Mouse (Mus musculus): ENCODE measurements around the gene Zfp1. TPM values are rescaled to one million over a fixed set of nuclear protein-coding genes. Genes with fewer than 3 reads are reported as not detected.

Zfp1 gene
- polyA plus RNA-seq, 1 experiment from 2014 or later, result 25.5 TPM

GRCm38 (mm10) chr8:111604986-111605385 is 38.2 kb upstream of the Zfp1 start:
- no peak for ATAC-seq
- Histone ChIP-seq H3K9me3 (ENCODE audit: control insufficient read depth, low read length) (no peaks in the 10 kb centered on the region), H3K4me3 (ENCODE audit: low read length) (no peak overlapping the region), H3K4me2 (ENCODE audit: low read length) (no peak overlapping the region), H3K27me3 (replicated peaks; ENCODE audit: control insufficient read depth, insufficient read depth, low read length) (no peaks in the 10 kb centered on the region), H3K4me1 (ENCODE audit: control insufficient read depth, insufficient read depth, low read depth, low read length) (peaks cover 3% of the 10 kb centered on the region; the same call in 1 of the 2 replicates), H3K36me3 (ENCODE audit: control insufficient read depth, insufficient read depth, low read length) (no peaks in the 10 kb centered on the region), H3K27ac (ENCODE audit: low read depth, low read length) (no peak overlapping the region), H3K9ac (ENCODE audit: low read depth, low read length) (no peak overlapping the region)
- WGBS, result 97% methylated on average over 2 of the region's 2 CpGs

GRCm38 (mm10) chr8:111606961-111607360 is 36.2 kb upstream of the Zfp1 start:
- ATAC-seq, result no peak
- Histone ChIP-seq H3K9me3 (ENCODE audit: control insufficient read depth, low read length) (no peaks in the 10 kb centered on the region), H3K27ac (ENCODE audit: low read depth, low read length) (no peak overlapping the region), H3K4me2 (ENCODE audit: low read length) (no peak overlapping the region), H3K9ac (ENCODE audit: low read depth, low read length) (no peak overlapping the region), H3K4me1 (ENCODE audit: control insufficient read depth, insufficient read depth, low read depth, low read length) (peaks cover under 1% of the 10 kb centered on the region; the same call in 1 of the 2 replicates), H3K4me3 (ENCODE audit: low read length) (no peak overlapping the region), H3K27me3 (replicated peaks; ENCODE audit: control insufficient read depth, insufficient read depth, low read length) (no peaks in the 10 kb centered on the region), H3K36me3 (ENCODE audit: control insufficient read depth, insufficient read depth, low read length) (no peaks in the 10 kb centered on the region)
- WGBS, result 85% methylated on average over 9 of the region's 9 CpGs

- Histone ChIP-seq H3K27ac (ENCODE audit: low read depth, low read length) (no peak overlapping the region), H3K36me3 (ENCODE audit: control insufficient read depth, insufficient read depth, low read length) (no peaks in the 10 kb centered on the region), H3K4me1 (ENCODE audit: control insufficient read depth, insufficient read depth, low read depth, low read length) (no peaks in the 10 kb centered on the region; the same call in 1 of the 2 replicates), H3K9ac (ENCODE audit: low read depth, low read length) (no peak overlapping the region), H3K9me3 (ENCODE audit: control insufficient read depth, low read length) (no peaks in the 10 kb centered on the region), H3K4me2 (ENCODE audit: low read length) (no peak overlapping the region), H3K4me3 (ENCODE audit: low read length) (no peak overlapping the region), H3K27me3 (replicated peaks; ENCODE audit: control insufficient read depth, insufficient read depth, low read length) (no peaks in the 10 kb centered on the region)
- no peak for ATAC-seq
- WGBS, result 93% methylated on average over 7 of the region's 7 CpGs
These were observed 35.8 kb upstream of the Zfp1 start for GRCm38 (mm10) chr8:111607414-111607813.

- H3K9me3 ChIP-seq (ENCODE audit: control insufficient read depth, low read length), result no peaks in the 10 kb centered on the region
- no peaks in the 10 kb centered on the region; the same call in 1 of the 2 replicates for H3K36me3 ChIP-seq (ENCODE audit: control insufficient read depth, insufficient read depth, low read length)
- H3K27ac ChIP-seq (ENCODE audit: low read depth, low read length), result no peak overlapping the region
- no peak overlapping the region for H3K4me2 ChIP-seq (ENCODE audit: low read length)
- no peaks in the 10 kb centered on the region for H3K4me1 ChIP-seq (ENCODE audit: control insufficient read depth, insufficient read depth, low read depth, low read length)
- no peak overlapping the region for H3K9ac ChIP-seq (ENCODE audit: low read depth, low read length)
- no peaks in the 10 kb centered on the region for H3K27me3 ChIP-seq (replicated peaks; ENCODE audit: control insufficient read depth, insufficient read depth, low read length)
- H3K4me3 ChIP-seq (ENCODE audit: low read length), result no peak overlapping the region
- 87% methylated on average over 5 of the region's 5 CpGs for WGBS
- ATAC-seq, result no peak
These were observed 30.0 kb upstream of the Zfp1 start for GRCm38 (mm10) chr8:111613181-111613580.

GRCm38 (mm10) chr8:111614786-111615701 is 28.2 kb upstream of the Zfp1 start:
- H3K4me3 ChIP-seq (ENCODE audit: low read length), result no peak overlapping the region
- no peak overlapping the region for H3K9ac ChIP-seq (ENCODE audit: low read depth, low read length)
- no peaks in the 10 kb centered on the region for H3K27me3 ChIP-seq (replicated peaks; ENCODE audit: control insufficient read depth, insufficient read depth, low read length)
- no peaks in the 10 kb centered on the region for H3K9me3 ChIP-seq (ENCODE audit: control insufficient read depth, low read length)
- H3K4me2 ChIP-seq (ENCODE audit: low read length), result no peak overlapping the region
- no peaks in the 10 kb centered on the region for H3K4me1 ChIP-seq (ENCODE audit: control insufficient read depth, insufficient read depth, low read depth, low read length)
- WGBS, result 91% methylated on average over 6 of the region's 6 CpGs
- H3K36me3 ChIP-seq (ENCODE audit: control insufficient read depth, insufficient read depth, low read length), result peaks cover 2% of the 10 kb centered on the region; the same call in 1 of the 2 replicates
- no peak overlapping the region for H3K27ac ChIP-seq (ENCODE audit: low read depth, low read length)
- ATAC-seq, result no peak

GRCm38 (mm10) chr8:111617812-111618211 is 25.4 kb upstream of the Zfp1 start:
- WGBS, result 54% methylated on average over 6 of the region's 6 CpGs
- H3K9me3 ChIP-seq (ENCODE audit: control insufficient read depth, low read length), result no peaks in the 10 kb centered on the region
- no peak overlapping the region for H3K4me3 ChIP-seq (ENCODE audit: low read length)
- H3K36me3 ChIP-seq (ENCODE audit: control insufficient read depth, insufficient read depth, low read length), result peaks cover 2% of the 10 kb centered on the region; the same call in 1 of the 2 replicates
- H3K4me2 ChIP-seq (ENCODE audit: low read length), result no peak overlapping the region
- no peak overlapping the region for H3K27ac ChIP-seq (ENCODE audit: low read depth, low read length)
- no peak overlapping the region for H3K9ac ChIP-seq (ENCODE audit: low read depth, low read length)
- no peak for ATAC-seq
- H3K4me1 ChIP-seq (ENCODE audit: control insufficient read depth, insufficient read depth, low read depth, low read length), result no peaks in the 10 kb centered on the region
- H3K27me3 ChIP-seq (replicated peaks; ENCODE audit: control insufficient read depth, insufficient read depth, low read length), result no peaks in the 10 kb centered on the region

GRCm38 (mm10) chr8:111618273-111618672 is 24.9 kb upstream of the Zfp1 start:
- no peak for ATAC-seq

GRCm38 (mm10) chr8:111619936-111620335 is 23.3 kb upstream of the Zfp1 start:
- H3K9ac ChIP-seq (ENCODE audit: low read depth, low read length), result no peak overlapping the region
- H3K27ac ChIP-seq (ENCODE audit: low read depth, low read length), result no peak overlapping the region
- H3K4me1 ChIP-seq (ENCODE audit: control insufficient read depth, insufficient read depth, low read depth, low read length), result peaks cover 2% of the 10 kb centered on the region; the same call in 1 of the 2 replicates
- no peaks in the 10 kb centered on the region for H3K27me3 ChIP-seq (replicated peaks; ENCODE audit: control insufficient read depth, insufficient read depth, low read length)
- H3K9me3 ChIP-seq (ENCODE audit: control insufficient read depth, low read length), result no peaks in the 10 kb centered on the region
- H3K4me3 ChIP-seq (ENCODE audit: low read length), result no peak overlapping the region
- ATAC-seq, result no peak
- 86% methylated on average over 1 of the region's 1 CpGs for WGBS
- H3K4me2 ChIP-seq (ENCODE audit: low read length), result no peak overlapping the region
- peaks cover 2% of the 10 kb centered on the region; the same call in 1 of the 2 replicates for H3K36me3 ChIP-seq (ENCODE audit: control insufficient read depth, insufficient read depth, low read length)

More at GRCm38 (mm10) chr8:111618273-111618672, 24.9 kb upstream of the Zfp1 start:
- 95% methylated on average over 4 of the region's 4 CpGs for WGBS
- H3K4me3 ChIP-seq (ENCODE audit: low read length), result no peak overlapping the region
- H3K36me3 ChIP-seq (ENCODE audit: control insufficient read depth, insufficient read depth, low read length), result peaks cover 2% of the 10 kb centered on the region; the same call in 1 of the 2 replicates
- H3K27ac ChIP-seq (ENCODE audit: low read depth, low read length), result no peak overlapping the region
- H3K4me1 ChIP-seq (ENCODE audit: control insufficient read depth, insufficient read depth, low read depth, low read length), result no peaks in the 10 kb centered on the region
- H3K9ac ChIP-seq (ENCODE audit: low read depth, low read length), result no peak overlapping the region
- no peak overlapping the region for H3K4me2 ChIP-seq (ENCODE audit: low read length)
- no peaks in the 10 kb centered on the region for H3K9me3 ChIP-seq (ENCODE audit: control insufficient read depth, low read length)
- no peaks in the 10 kb centered on the region for H3K27me3 ChIP-seq (replicated peaks; ENCODE audit: control insufficient read depth, insufficient read depth, low read length)

GRCm38 (mm10) chr8:111622104-111622503 is 21.1 kb upstream of the Zfp1 start:
- Histone ChIP-seq H3K4me3 (ENCODE audit: low read length) (no peak overlapping the region), H3K36me3 (ENCODE audit: control insufficient read depth, insufficient read depth, low read length) (peaks cover 2% of the 10 kb centered on the region; the same call in 1 of the 2 replicates), H3K9ac (ENCODE audit: low read depth, low read length) (no peak overlapping the region), H3K27me3 (replicated peaks; ENCODE audit: control insufficient read depth, insufficient read depth, low read length) (no peaks in the 10 kb centered on the region), H3K4me1 (ENCODE audit: control insufficient read depth, insufficient read depth, low read depth, low read length) (peaks cover 2% of the 10 kb centered on the region; the same call in 1 of the 2 replicates), H3K9me3 (ENCODE audit: control insufficient read depth, low read length) (no peaks in the 10 kb centered on the region), H3K4me2 (ENCODE audit: low read length) (no peak overlapping the region), H3K27ac (ENCODE audit: low read depth, low read length) (no peak overlapping the region)
- ATAC-seq, result no peak
- WGBS, result 67% methylated on average over 3 of the region's 3 CpGs

All from hindbrain, embryonic 16.5 days (tissue).